Mouse (Mus musculus) layer of hippocampus, adult 11-12 months (tissue): ENCODE data around the gene Kdm5b.
"Not testable (repeated sequence)": the region's sequence is repeated elsewhere in the genome, so short reads cannot be mapped to it uniquely, and the experiment has no call there.

ENCODE experiments used
- DNase-seq: peaks from one replicate; pipeline ENCODE4 v3.0.0; 2022; ENCODE audit warnings: low spot score

Kdm5b gene

DNA sequence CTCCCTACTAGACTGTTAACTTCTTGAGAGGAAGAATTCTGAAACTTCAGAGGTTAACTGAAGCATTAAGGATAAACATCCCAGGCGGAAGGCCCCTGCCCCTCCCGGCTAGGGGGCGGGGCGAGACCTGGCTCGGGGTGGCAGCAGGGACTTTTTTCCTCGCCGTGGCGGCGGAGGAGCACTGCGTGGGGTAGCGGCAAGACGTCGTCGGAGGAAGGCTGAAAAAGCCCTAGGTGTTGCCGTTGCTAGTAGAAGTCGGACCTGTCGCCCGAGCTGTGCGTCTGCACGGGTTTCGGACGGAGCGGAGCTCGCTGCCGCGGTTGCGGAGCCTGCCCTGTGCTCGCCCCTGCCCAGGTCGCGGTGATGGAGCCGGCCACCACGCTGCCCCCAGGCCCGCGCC lies at the start of gene Kdm5b:
TSS of gene Kdm5b (plus strand) at position 196 of the 400 bp plus-strand sequence.
- peak; percentile 86 for DNase-seq

DNA sequence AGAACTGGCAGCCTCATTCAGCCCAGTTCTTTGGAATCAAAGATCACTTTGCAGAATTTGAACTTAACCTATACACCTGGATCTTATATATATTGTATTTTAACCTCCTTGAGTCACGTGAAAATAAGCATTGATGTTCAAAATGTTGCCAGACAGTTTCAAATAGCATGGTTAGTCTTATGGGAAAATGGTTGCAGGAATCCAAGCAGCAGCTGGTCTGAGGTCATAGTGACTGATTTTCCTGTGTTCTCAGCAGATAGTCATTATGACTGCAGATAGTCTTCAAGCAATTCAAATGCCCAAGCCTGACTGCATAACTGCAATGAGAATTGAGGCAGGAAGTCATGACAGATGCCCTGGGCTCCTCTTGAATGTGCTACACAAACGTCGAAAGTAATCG lies 47.8 kb upstream of the Kdm5b start:
- DNase-seq: no peak

DNA sequence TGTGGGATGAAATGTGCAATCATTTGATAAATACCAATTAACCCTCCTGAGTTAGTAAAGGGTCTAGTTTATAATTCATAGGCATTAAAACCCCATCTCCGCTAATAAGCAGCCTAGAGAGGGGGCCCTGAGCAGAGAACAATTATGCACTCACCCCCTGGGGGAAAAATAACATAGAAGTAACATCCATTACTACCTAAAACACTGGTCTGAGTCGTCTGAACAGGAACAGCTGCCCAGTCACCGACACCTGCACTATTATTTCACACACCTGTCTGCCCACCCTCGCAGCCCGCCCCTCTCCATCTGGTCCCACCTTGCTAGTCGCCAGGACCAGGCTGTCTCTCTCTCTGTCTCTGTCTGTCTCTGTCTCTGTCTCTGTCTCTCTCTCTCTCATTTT lies 47.4 kb upstream of the Kdm5b start:
- no peak for DNase-seq

DNA sequence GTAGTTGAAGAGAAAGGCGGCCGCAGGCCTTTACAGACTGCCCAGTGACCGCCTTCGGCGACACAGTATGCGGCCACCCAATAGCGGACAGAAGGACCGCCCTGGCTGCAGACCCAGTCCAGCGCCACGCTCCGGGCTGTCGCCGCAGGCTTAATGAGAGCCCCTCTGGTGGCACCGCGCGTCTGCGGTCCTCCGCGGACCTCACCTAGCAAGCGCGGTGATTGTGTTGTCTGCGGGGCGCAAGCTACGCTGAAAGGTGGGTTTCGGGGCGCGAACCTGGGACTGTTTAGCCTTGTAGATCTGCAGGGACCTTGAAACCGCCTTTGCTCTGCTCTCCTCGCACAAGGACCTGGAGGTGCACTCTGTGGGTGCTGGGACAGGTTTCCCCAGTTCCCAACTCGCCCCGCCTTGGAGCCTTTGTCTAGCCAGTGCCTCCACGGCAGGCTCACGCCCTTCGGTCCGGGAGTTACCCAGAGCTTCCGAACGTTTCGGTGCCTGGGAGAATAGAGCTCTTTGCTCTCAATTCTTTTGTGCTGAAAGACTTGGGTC lies 46.6 kb upstream of the Kdm5b start:
- no peak for DNase-seq

DNA sequence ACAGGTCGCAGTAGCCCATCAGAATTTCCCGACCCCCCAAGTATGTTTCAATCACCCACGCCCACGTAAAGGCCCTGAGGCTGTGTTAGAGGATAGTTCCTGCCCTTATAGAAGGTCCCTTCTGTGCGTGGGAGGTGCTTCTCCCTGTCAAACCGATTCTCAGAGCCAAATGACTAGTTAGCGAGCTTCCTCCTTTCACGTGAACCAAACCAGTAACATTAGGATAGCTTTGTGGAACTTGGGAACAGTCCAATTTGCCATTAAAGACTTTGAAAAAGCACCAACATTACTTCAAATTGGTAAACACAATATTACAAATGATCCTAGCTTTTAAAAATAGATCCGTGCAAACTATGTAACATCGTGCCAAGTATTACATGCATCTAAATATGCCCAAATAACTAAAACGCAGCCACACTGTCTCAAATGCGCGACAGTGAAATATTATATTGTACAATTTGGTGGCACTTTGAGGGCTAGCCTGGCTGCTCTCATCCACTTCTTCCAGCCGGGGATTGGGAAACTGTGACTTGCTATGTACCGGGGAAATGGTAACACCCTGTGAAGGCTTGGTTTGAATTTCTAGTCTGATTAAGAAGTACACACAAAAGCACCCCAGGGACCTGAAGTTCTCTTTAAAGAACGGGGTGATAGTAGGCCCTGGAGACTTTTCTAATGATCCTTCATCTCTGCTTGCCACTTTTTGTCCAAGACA lies 45.9 kb upstream of the Kdm5b start:
- DNase-seq: no peak

DNA sequence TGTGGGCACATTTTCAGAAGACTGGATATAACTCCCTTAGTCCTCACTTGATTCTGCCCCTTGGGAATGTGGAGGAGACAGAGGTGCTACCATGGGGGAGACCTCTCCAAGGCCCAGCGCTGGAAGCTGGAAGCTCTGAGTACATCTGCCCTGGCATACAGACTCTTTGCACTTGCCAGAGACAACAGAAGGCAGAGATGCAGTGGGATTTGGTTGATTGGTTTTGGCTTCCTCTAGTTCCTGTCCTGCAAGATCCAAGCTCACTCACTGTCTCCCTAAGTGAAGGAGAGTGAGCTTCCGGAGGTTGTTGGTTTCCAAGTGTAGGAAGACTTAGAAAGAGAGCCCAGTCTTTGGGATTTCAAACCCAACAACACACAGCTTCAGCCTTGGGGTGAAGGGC lies 44.1 kb upstream of the Kdm5b start:
- no peak for DNase-seq

DNA sequence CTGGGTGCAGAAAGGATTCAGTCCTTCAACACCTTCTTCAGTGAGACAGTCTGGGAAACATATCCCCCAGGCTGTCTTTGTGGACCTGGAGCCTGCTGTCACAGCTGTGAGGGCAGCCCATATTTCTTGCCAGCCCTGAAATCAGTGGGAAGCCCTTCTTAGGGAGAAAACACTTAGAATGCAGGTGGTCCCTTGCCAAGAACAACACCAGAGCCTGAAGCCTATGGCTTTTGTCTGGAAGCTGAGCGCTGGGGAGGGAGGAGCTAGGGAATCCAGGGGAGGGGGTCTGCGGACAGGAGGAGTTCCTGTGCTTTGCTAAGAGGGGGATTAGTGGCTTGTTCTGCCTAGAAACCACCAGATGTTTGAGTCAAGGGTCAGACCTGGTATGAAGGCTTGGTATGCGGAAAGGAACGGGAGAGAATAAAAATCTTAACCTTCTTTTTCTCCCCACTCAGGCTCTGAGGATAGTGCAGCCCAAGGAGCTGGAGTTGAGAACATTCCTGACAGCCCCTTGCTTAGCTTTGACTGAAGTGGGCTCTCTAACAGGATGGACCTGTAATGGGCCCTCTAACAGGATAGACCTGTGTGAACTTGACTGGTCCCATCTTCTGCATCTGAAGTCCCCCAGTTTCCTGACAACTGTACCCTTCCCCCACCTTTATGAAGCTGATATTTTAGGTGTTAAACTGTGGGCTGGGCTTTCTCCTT lies 43.3 kb upstream of the Kdm5b start:
- DNase-seq: no peak

DNA sequence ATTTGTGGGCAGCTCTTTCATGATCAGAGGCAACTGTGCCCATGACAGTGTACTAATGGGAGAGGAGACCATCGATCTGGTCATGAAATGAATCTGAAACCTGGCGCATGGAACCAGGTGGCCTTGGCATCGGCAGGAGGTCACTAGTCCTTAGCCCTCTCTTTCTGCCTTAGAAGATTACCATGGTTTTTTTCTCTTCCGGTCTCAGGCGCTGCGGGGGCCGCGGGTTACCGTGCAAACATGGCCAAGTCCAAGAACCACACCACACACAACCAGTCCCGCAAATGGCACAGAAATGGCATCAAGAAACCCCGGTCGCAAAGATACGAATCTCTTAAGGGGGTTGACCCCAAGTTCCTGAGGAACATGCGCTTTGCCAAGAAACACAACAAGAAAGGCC lies 42.1 kb upstream of the Kdm5b start:
- DNase-seq: not testable (repeated sequence)

DNA sequence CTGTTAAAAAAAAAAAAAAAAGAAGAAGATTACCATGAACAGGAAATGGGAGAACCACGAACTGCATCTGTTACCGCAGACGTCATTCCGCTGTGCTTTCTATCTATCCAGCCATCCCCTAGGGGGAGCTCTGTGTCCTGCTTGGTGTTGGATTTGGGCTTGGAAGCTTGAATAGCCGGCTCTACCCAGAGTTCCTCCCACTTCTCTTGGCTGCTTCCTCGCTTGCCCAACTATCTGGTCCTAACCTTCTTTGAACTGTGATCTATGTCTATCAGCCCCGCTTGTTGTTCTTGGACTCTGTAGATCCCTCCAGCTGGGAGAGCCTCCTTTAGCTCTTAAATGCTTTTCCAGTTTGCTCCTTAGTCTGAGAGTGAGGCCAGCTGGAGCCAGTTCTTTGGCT lies 41.3 kb upstream of the Kdm5b start:
- DNase-seq: peak; percentile 91

DNA sequence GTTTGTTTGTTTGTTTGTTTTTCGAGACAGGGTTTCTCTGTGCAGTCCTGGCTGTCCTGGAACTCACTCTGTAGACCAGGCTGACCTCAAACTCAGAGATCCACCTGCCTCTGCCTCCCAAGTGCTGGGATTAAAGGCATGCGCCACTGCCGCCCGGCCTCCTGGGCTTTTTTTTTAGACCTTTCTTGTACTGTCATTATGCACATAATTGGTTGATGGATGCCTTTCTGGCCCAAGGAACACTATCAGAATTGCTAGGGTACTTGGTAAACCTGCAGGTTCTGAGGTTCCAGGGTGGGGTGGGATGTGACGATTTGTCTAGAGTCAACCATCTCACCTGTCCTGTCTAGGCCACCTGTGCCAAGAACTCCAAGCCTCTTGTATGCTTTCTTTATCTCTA lies 40.8 kb upstream of the Kdm5b start:
- not testable (repeated sequence) for DNase-seq

DNA sequence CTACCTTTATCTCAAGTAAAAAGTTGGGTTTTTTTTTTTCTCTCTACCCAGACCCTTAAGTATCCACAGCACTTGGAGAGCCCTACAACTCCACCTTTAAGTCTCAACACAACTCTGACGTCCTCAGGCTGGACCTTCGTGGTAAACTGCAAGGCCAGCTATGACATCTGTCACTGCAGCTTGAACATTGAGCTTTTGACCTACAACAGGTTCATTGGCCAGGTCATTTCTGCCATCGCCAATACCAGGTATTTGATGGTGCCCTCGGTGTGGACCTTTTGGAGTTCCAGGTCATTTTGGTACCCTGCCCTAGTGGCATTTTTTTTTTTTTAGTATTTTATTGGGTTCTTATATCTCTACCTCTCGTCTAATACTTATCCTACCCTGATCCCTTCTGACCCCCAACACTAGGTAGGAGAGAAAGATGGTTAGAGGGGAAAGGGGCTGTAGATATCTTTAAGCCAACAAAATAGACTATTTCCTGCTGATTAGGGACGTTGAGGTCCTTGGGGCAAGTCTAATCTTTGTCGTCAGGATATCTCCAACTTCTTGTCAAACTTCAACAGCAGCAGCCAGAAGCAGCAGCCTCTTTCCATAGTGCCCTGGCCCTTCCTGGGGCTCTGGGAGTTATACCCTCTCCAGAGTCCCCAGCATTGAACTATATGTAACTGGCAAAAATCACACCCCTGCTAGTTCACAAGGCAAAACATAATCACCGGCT lies 39.8 kb upstream of the Kdm5b start:
- no peak for DNase-seq

DNA sequence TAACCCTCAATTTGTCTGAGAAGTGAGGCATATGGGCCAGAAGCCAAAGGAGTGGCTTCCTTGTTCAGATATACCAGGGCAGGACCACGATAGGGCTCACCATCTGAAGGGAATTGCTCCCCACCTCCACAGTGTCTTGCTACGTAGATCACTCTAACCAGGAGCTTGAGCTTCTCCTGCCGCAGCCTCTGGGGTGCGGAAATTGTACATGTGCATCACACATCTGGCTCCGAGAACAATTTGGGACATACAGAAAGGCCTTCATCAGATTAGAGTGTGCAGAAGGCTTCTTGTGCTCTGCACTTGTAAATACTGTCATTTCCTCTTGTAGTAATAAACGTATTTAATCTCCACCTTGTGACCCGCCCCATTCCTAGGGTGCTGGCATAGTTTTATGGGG lies 38.8 kb upstream of the Kdm5b start:
- no peak for DNase-seq

DNA sequence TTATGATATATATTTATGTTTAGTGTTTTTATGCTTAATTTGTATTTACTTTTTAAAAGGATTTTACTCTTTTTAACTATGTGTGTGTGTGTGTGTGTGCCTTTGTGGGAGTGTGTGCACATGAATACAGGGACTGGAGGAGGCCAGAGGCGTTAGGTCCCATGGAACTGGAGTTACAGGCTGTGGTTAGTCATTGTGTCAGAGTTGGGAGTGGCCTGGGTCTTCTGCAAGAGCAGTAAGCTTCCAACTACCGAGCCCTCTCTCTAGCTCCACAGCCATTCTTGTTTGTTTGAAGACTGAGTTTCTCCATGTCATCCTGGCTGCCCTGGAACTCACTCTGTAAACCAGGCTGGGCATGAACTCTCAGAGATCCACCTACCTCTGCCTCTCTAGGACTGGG lies 37.6 kb upstream of the Kdm5b start:
- no peak for DNase-seq

DNA sequence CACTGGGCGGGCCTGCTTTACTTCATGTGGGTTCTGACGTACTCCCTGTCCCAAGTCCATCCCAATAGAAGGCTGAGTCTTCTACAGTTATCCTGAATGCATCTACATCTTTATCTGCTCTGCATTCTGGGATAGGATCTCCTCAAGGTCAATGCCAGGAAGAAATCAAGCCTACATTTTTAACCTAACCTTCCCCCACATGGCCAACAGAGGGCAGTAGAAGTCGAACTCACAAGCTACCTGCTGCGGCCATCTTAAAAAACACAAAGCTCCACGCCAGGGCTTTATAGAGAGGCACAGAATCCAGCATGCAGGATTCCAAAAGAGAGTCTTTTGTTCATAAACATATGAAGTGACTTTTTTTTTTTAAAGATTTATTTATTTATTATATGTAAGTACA lies 35.5 kb upstream of the Kdm5b start:
- no peak for DNase-seq

DNA sequence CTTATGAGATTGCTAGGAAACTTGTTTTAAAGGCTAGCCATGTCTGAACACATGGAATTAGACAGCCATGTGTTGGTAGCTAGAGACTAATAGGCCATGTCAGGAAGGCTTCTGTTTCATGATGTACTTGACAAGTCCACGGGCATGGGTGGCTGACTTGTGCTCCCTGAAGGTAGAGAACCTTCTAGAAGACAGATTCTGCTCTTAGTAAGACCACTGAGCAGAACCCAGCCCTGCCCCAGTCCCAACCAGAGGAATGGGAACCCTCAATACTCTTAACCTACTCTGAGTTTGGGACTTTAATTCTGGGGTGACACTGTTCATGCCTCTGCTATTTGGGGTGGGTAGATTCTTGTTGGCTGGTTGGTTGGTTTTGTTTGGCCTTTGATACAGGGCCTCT lies 35.0 kb upstream of the Kdm5b start:
- no peak for DNase-seq

DNA sequence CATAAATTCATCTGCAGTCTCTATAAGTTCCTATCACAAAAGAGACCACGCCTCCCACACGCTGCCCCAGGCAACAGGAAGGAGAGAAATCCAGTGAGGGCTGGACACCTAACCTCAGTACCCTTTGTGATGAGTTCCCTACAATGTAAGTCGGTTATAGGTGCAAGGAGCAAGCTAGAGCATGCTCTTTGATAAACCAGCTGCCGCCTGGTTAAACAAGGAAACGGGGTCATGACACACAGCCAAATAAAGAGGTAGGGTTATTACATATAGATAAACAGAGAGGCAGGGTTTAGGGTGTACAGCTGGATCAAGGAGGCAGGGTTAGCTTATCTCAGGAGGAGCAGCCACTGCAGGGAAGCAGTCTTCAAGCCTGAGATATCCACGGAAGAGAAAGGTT lies 33.2 kb upstream of the Kdm5b start:
- no peak for DNase-seq

DNA sequence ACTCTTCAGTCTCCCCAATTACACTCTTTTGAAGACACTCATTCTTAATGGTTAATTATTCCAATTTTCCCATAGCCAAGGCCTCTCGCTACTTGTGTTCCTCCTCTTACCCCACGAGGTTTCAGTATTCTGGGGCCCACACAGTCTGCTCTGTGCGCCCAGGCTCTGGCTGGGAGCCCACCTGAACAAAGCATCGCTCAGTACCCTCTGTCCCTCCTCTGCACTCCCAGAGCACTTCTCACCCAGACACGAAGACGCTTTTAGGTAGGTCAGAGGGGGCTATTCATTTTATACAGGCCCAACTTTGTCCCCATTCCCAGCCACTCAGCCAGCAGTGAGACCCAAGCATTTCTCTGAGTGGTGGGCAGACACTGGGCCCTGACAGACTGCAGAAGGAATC lies 29.4 kb upstream of the Kdm5b start:
- DNase-seq: peak; percentile 32

DNA sequence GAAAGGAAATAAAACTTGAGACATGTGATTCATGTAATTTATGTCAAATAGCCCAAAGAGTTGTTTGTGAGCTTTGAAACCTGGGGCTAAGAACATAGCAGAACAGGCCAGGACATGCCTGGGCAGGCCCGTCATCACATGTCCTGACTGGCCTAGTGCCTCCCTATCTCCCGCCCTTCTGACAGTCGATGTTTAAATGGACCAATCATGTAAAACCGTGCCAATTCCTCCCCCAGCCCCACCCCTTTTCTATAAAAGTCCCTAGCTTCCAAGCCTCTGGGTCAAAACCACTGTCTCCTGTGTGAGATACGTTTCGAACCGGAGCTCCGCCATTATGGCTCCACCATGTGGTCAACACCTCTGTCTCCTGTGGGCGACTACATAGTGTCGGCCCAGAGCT lies 26.3 kb upstream of the Kdm5b start:
- DNase-seq: not testable (repeated sequence)

DNA sequence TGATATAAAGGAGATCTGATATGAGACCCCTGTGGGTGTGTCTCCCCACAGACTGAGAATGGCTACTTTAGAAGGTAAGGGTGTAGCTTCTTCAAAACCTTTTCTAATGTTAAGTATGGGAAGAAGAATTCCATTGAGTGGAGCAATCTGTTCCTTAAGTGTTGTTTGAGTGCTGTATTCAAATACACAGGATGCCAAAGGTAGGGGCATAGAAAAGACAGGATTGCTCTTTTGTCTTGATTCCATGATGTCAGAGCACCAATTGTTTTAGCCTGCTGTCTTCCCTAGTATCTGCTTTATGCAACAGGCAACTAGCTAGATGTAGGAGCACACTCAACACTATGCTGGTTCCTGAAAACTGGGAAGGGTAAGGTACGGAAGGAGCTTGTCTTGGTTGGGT lies 24.9 kb upstream of the Kdm5b start:
- no peak for DNase-seq

DNA sequence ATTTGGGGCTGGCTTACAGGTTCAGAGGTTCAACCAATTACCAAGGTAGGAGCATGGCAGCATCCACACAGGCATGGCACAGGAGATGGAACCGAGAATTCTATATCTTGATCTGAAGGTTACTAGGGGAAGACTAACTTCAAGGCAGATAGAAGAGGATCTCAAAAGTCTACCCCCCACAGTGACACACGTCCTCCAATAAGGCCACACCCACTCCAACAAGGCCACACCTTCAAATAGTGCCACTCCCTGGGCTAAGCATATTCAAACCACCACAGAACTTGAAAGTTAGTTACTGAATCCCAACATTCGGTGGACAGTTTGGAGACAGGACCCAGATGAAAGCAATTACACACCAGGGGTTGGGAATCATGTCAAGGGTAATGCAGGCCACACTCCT lies 24.5 kb upstream of the Kdm5b start:
- no peak for DNase-seq

DNA sequence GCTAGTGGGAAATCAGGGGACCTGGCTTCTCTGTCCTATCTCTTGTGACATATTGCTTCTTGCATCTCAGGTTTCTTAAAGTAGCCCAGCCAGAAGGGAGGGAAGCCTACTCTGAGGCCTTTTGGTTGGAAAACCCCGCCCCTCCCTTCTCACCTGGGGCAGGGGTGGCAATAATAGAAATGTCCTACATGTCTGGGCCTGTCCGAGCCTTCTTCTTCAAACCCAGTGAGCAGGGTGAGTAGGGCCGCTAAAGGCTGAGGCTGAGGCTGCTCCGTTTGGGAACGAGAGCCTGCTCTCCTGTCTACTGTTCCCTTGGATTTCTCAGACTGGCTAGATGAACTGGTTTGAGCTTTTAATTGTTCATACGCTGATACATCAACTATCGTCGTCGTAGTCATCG lies 19.4 kb upstream of the Kdm5b start:
- no peak for DNase-seq

DNA sequence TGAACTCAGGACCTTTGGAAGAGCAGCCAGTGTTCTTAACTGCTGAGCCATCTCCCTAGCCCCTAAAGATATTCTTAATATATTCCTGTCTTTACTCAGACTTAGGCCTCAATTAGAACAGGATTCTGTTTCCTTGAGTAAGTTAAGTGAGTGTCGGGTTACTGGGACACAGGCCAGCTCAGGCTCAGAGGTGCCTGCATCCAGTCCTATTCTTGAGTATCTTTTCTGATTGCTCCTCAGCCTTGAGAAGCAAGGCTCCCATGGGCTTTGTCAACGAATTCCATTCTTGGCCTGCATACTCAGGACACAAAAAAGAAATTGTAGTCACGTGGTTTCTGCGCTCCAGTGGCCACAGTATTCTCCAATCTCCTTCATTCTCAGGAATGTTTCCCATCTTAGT lies 11.7 kb upstream of the Kdm5b start:
- DNase-seq: no peak

DNA sequence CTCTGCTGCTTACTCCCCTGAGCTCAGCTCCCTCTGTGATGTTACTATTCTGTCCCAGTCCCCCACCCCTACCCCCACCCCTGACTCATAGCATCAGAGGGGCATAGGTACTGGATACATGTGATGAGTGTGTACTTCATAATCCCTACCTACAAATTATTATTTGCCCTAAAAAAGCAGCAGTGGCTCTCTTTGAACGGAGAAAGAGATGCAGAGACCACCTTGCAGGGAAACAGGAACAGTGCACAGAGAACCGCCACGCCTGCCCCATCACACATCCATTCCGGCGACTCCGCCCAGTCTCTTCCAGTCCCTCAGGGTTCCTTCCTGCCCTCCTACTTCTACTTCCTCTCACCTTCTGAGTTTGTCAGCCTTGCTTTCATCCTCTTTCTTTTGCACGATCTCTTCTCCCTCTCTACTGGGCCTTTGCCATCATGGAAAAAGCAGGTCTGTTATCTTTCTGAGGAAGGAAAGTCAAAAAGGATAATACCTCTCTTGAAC lies 10.3 kb upstream of the Kdm5b start, which contains the start of gene Mgat4e:
TSS of gene Mgat4e (minus strand) at position 51 of the 501 bp plus-strand sequence.
- no peak for DNase-seq
